Mouse (Mus musculus) right cerebral cortex, postnatal 36 days (tissue): Measurements from ENCODE around the gene Ccdc148.

ENCODE experiments used
- DNase-seq, 2 experiments: peaks; one replicate each; pipeline ENCODE4 v3.0.0; 2022; ENCODE audit warnings: low spot score in 2 of 2, mixed read lengths in 1 of 2

The Ccdc148 gene

DNA sequence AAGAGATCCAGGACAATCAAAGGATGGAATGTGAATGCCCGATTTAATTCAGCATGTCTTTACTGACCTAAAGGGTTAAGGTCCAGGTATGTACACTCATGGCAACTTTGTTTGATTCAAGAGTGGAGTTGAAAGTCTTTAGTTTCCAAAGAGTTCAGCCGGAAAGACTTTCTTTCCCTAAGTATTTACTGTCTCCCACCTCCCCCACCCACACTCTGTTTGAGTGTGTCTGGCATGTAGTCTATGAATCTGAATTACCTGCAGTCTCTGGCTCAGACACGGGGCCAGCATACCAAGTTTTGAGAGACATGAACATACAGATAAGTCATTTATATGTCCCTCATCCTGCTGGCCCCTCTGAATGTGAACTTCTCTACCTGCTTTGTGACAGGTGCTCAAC lies 374.3 kb downstream of the Ccdc148 start:
- DNase-seq: no peak

DNA sequence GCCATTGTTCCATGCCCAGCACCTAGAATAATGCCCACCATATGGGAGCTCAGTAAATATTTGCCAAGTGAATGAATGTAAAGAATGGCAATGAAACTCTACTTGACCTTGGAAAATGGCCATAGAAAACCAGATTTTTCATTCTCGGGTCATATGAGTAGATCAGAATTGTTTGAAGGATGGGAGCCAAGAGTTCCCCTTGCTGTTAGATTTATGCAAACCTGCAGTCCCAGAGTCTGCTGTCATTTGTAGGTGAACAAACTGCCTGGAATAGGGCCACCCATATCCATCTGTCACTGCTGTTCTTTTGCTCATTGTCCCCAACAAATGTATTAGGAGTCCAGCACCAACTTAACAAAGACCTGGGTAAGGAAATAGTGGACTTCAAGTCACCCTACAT lies 377.0 kb downstream of the Ccdc148 start:
- DNase-seq: no peak

DNA sequence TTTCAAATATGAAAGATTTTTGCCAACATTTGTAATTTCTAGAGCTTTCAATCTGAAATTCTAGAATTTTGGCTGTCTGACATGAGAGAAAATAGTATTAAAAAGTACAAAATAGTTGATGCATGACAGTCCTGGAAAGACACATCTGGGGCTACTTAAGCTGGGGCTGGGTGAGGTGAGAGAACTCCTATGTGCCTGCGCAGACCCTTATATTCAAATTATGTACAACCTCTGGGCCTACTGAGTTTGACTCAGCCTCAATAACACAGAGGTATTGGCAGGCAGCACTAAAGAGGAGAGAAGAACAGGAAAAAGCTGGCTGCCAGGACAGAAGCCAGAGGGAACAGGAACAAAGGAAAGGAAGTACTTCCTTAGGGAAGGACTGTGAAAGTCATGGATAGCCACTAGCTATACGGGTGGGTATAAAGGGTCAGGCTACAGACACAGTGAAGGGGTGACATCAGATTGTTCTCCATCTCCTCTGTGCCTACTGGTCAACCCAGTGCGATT lies 381.4 kb downstream of the Ccdc148 start:
- no peak for DNase-seq

DNA sequence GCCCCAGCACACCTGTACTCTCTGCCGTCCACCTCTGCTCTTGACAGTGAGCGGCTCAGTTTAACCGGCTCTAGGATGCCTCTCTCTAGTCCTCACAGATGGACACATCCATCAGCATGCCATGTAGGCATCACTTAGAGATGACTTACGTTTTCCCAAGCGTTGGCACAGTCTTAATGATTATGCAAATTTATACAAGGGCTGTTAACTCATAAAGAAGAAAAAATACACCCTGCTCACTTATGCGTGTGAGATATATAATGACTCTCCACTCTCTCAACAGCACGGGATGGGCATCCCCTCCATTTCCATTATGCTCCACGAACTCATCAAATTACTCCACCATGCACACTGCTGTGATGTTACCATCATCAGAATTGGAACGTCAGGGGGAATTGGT lies 386.6 kb downstream of the Ccdc148 start:
- no peak for DNase-seq
